Mouse (Mus musculus) left cerebral cortex, postnatal 10 days (tissue): Measurements from ENCODE around the gene Gls. TPM values are rescaled to one million over a fixed set of nuclear protein-coding genes. Genes with fewer than 3 reads are reported as not detected.
A peak's percentile ranks its signal among the peaks of the same experiment; 100 is the strongest.

ENCODE experiments used
- DNase-seq, 2 experiments: peaks; one replicate each; pipeline ENCODE4 v3.0.0; 2021 to 2022; ENCODE audit warnings: low spot score in 2 of 2, mixed read lengths in 1 of 2; ENCODE audit errors: extremely low spot score in 1 of 2
- intact Hi-C: fragments of 180-260 bp; cut with DNase I; formaldehyde crosslinking; loops from one replicate; pipeline ENCODE4 v1.15.1; 2025
- total RNA-seq, 2 experiments: library from RNA; stranded (reverse); gene quantifications; 2 replicates each; pipeline ENCODE4 v1.2.3; 2021

Gls gene
- 100 to 1,000 TPM; 289 to 297 TPM for total RNA-seq

DNA sequence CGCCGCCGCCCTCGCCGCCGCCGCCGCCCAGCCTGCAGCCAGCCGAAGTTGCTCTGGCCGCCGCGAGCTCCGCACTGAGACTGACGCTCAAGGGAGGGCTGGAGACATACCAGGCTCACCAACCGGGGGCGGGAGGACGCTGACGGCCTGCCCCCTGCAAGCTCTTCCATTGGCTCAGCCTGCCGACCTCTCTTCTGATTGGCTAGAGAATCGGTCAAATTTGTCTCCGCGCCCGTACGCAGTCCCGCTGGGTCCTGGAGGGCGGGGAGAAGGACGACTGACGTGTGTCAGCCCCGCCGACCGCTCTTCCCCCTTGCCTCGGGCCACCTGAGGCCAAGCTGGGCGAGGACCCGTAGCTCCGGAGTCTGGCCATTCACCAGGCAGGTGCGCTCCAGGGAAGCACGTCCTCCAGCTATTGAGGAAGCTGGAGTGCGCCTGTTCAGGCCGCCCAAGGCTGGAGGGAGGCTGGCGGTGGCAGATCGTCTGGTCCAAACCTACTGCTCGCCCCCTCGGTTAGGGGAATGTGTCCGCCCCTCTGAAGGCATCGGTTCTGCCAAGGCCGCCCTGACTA is at the start of gene Gls:
Gls (minus strand) TSS at position 90 of the 571 bp plus-strand sequence.
- intact Hi-C loops, result no loop called here
- DNase-seq, result peak; percentile 97

DNA sequence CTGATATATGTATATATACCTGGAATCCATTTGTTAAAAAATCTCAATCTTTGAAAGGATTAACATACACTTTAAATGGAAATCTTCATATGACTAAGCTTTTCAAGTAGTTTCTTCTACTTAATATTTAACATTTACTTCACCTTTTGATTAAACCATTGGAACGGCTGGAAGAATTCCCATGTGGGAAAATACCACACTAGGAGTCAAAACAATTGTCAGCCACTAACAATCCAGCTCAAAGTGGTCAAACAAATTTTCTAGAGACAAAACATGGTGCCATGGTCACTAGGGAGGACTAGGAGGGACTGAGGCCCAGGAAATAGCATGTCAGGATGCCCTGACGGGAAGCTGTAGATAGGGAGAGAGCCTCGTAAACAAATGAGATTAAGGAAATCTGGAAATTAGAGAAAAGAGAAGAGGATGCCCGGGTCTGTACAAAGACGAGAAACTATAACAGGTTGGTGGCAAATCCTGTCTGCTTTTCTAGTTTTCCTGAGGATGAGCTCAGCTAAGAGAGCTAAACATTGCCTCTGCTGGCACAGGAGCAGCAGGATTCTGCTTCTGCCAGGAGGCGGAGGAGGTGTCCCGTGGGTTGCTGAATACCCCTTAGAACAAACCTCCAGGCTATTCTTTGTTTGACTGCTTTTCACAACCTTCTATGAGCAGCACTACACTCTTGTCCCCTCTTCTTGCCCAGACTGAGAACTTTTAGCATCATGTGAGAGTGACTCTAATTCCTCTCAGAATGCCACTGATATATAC is 47.0 kb upstream of the Gls start:
- DNase-seq, result no peak
- intact Hi-C loops, result no loop called here

DNA sequence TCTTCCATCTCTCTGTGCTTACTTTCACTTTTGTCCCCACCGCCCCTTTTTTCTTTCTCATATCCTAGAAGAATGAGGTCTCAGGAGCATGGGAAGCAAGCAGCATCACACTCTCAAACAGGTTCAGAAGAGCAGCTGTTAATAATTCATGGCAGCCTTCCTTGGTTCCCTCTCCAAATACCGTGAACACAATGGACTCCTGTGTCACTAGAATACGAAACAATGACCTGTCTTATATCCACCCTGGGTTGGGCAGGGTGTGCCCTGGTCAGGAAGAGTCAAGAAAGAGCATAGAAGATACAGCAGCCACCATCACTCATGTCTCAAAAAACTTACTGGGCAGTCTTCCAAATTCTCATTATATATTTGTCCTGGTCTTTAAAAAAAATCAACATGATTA is 46.3 kb upstream of the Gls start:
- no peak for DNase-seq
- intact Hi-C loops, result no loop called here

DNA sequence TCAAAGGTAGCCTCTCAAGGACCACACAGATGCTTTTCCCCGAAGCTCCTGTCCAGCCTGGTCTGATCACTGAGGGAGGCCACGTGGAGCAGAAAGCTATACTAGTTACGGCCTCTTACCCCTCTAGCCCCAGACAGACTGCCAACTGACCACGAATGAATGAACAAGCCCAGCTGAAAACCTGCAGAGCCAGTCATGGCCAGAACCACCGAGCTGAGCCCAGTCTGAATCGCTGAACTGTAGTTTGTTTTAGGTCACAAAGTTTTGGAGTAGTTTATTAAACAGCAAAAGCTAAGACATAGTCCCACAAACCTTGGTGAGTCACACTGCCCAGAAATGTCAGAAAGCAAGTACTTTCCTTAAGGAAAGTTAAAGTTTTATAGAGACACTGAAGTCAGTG is 45.0 kb upstream of the Gls start:
- intact Hi-C loops, result no loop called here

DNA sequence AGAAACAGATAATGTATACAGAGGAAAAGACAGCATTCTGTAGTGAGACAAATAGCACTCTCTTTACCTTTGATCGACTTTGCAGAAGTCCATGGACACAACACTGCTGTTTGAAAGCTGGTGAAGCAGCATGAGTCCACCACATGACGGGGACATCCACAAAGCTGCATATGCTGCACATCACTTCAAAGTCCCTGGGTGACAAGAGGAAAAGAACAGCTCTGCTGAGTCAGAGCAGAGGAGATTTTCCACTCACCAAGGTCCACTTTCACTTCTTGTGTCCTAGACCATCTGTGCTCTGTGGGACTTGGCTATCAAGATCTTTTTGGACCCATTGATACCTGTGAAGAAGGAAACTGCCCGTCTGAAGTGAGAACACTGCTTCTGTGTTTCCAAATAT is 41.2 kb upstream of the Gls start:
- DNase-seq, result no peak
- intact Hi-C loops, result no loop called here

More for the DNA sequence above, 45.0 kb upstream of the Gls start:
- no peak for DNase-seq

DNA sequence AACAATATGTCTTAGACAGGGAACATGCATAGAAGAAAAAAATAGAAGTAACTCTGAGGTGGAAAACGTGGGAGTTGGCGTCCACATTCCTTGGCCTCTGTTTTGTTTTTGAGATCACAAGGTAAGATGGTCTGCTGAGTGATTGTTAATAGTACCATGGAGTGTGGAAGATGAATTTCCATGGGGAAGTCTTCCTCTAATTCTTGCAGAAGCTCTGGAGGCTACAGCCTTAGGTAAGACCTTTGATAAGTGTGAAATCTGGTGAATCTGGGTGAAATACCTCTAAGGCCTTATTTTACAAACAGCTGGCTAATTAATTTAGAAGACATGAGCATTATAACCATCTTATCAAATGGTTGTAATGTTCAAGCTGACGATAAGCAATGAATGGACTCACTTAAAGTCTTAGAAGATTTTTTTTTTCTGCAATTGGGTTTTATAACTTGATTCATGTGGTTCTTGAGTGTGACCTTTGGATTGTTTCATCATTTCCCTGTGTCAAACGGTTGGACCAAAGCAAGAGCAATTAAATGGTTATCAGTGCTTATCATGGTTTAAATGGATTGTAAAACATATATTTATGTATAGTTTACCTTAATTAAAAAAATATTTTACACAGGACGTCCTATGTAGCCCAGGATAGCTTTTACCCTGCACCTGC is 39.1 kb upstream of the Gls start:
- DNase-seq, result no peak
- intact Hi-C loops, result no loop called here

DNA sequence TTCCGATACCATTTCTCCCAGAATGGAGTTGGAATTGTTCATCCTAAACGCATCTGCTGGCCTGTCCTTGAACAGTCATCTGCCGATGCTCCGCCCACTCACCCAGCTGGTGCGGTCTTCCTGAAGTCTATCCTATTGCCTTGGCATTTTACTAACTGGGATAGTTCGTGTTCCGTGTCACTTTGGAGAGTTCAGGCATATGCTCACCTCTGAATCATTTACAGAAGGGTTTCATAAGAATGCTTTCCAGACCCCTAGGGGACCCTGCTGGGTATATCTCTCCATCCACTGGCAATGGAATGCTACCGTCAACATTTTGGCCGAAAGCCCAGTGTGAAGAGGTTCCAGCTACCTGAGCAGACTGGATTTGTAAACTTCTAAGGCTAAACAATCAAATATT is 37.3 kb upstream of the Gls start:
- no peak for DNase-seq

DNA sequence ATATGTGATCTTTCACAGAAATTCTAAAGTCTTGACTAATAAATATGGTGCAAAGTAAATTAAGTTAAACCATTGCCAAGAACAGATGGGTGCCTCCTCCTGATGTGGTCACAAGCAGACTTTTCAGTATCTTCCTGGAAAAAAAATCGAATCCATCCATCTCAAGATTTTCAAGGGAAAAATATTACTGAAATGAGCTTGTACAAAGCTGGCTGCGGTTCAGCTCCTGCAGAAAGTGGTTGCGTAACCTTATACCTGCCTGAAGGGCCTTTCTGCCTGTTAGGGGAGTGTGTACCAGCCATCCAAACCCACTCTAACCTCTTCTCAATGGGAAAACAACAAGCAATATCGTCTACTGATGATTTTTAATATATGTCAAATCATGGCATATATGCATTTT is 36.6 kb upstream of the Gls start:
- intact Hi-C loops, result loop anchor here (5.0 kb wide), 1 partner anchor 122 kb away; no protein-coding TSS in a partner anchor
- DNase-seq, result no peak

More for the DNA sequence above, 37.3 kb upstream of the Gls start:
- intact Hi-C loops, result no loop called here

DNA sequence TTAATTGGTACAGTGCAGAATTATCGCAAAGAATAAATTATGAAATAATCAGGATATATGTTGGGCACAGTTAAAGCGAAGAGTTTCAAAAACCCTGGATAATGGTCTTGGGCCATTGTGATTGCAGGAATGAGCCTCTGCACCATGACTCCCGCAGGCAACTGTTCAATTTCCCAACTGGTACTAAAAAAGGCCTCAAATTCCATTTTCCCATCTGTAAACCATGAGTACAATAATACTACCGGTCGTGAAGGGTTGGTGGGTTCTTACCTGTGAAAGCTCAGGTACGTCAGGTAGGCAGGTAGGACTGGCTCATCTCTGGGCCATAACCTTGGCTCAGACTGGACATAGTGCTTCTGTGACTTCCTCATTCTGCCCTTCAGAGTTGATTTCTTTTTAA is 35.0 kb upstream of the Gls start:
- DNase-seq, result no peak
- intact Hi-C loops, result loop anchor here (5.0 kb wide), 1 partner anchor 121 kb away; no protein-coding TSS in a partner anchor

DNA sequence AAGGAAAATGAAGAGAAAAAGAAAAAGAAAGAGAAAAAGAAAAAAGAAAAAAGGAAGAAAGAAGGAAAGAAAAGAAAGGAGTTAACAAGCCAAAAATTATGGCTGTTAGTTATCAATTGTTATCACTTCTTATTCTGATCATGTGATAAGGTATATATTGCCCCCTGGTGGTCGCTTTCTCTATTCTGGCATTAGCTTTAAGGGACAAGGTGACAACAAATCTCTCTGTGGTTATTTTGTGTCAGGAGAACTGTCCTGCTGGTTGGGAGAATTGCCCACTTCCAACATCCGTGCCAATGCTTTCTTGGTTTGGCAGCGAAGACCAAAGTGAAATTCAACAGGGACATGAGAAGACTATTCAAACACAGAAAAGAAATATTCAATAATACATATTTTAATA is 34.6 kb upstream of the Gls start:
- peak; percentile 33 to 40 for DNase-seq
- intact Hi-C loops, result loop anchor here (5.0 kb wide), 1 partner anchor 120 kb away; no protein-coding TSS in a partner anchor

DNA sequence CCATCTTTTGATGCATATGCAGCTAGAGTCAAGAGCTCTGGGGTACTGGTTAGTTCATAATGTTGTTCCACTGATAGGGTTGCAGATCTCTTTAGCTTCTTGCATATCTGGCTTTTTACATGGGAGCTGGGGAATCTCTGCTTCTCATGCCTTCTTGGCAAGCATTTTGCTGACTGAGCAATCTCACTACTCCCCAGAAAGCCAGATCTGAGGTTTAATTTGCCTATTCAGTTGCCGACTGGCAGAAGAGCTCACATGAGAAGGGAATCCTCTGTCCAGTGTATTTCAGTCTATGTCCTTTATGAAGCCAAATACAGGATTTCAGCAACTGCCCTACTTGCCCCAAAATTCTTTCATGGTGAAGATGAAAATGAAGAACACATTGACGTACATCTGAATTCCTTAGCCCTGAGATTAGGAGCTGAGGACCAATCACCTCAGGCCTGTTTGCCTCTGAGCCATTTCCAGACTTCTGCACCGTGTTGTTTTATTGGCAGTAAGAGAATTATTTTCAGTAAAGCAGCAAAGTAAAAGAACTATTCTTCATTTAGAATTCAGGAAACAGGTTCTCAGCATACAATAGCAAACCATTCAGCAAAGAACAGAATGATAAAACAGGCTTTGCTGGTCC is 33.0 kb upstream of the Gls start:
- intact Hi-C loops, result loop anchor here (5.0 kb wide), 1 partner anchor 119 kb away; no protein-coding TSS in a partner anchor

DNA sequence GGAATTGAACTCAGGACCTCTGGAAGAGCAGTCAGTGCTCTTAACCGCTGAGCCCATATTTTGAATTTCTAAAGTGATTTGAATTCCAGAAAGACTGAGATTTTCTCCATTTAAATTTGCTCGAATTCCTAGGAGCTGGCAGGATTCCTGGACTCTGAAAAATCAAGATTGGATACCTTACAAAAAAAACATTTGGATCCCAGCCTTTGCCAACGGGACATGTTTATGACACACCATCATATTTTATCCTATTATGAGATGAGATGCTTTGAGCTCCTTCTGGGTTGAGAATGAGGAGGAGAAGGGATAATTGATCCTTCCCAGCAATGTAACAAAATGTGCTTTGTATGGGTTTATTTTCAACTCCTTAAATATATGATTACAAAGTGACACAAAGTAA is 31.3 kb upstream of the Gls start:
- intact Hi-C loops, result no loop called here
- DNase-seq, result peak in 1 of 2 experiments; percentile 45

More for the DNA sequence above, 33.0 kb upstream of the Gls start:
- DNase-seq, result no peak

DNA sequence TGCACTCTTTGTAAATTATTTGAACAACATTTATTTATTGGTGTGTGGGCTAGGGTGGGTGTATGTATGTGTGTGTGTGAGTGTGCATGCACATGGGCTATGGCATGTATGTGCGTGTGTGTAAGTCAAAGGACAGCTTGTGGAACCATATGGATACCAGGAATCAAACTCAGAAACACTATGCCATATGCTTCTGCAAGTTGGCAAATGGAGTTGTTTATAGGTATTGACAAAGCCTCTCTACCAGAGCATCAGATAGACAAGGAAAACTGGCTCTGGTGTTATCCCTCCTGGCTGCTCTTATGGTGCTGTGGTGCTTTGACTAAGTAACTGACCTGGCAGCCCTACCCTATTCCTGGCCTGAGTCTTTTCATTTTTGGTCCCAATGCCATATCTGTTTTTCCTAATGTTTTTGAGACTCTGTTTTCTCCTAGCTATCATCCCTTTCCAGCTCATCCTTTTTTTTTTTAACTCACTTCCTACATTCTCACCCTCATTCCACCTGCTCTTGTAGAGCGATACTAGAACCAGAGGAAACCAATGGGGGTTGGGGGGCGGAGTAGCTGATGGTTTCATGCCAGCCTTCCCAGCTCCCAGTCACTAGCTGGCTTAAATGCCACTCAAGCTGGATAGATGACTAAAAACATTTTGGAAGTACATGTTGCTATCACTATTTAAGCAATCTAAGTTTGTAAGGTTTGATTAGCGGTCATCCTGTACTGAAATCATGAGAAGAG is 27.5 kb upstream of the Gls start:
- DNase-seq, result no peak
- intact Hi-C loops, result no loop called here

DNA sequence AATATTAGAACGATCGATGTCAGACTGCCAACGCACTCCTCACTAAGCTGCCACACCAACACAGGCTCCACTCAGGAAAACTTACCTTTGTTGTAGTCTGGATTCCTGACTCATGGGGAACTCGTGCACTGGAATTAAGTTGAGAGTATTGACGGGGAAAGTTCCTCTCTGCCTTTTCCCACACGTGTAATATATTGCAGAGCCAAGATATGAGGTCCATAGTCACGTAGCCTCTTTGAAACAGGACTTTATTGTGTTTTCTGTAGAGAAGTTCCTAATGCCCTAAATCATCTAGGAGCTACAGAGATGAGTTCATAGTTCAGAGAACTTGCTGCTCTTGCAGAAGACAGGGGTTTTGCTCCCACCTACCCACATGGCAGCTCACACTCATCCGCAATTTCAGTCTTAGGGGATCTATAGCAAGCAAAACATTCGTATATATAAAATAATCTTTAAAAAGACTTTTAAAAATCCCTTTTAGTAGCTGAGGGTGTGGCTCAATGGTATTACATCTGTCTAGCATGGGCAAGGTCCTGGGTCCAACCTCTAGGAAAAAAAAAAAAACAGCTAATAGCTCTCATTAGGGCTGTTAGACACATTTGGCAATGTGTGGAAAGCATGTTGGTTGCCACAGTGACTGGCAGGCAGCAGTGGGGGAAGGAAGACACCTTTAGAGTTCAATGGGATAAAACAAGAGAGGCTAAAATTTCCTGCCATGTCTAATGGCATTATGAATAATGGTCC is 25.1 kb upstream of the Gls start:
- no peak for DNase-seq
- intact Hi-C loops, result no loop called here

DNA sequence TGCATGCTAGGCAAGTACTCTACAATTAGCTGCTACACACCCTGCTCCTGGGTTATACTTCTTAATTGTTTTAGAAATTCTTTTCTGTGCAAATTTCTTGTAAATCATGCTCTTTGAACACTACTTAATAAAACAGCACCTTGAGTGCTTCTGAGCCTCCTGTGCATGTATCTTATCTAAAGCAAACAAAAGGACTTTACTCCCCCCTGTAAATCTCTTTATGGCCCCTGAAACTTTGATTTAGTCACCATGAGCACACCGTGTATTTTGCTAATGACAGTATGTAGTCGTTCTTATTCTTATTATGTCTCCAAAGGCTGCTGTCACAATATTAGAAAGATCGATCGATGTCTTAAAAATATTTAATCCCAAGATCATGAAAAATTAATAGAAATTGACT is 23.9 kb upstream of the Gls start:
- no peak for DNase-seq
- intact Hi-C loops, result no loop called here

DNA sequence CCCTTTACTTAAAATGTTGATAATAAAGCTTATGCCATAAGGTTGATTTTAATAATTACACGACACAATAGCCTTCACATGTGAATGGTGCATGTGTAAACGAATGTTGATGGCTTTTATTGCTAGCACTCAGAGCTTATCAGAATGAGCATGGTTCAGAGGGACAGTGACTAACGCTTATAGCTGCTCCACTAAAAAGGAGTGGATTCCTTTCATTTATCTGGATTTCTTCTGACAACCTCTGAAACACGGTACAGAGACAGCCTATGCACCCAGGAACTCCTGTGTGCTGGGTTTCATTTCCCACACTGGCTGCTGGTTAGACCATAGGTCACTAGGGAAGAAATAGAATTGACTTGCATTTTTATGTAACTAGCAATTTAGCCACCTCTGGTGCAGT is 23.2 kb upstream of the Gls start:
- DNase-seq, result no peak
- intact Hi-C loops, result no loop called here

DNA sequence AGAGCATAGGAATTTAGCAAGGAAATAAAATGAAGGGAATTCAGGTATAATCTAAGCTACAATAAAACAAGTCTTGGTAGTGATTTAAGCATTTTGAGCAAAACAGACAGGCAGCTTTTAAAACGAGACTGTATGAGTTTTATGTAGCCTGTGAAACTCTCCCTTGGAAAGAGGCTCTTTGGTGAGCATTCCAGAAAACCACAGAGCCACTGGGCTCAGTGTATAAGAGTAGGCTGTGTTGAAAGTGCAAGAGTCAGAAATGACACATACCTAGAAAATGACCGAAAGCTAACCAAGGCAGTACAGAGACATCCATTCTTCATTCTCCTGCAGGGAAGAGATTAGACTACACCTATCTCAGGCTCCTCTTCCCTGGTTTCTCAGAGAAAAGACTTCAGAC is 21.4 kb upstream of the Gls start:
- intact Hi-C loops, result no loop called here
- no peak for DNase-seq

DNA sequence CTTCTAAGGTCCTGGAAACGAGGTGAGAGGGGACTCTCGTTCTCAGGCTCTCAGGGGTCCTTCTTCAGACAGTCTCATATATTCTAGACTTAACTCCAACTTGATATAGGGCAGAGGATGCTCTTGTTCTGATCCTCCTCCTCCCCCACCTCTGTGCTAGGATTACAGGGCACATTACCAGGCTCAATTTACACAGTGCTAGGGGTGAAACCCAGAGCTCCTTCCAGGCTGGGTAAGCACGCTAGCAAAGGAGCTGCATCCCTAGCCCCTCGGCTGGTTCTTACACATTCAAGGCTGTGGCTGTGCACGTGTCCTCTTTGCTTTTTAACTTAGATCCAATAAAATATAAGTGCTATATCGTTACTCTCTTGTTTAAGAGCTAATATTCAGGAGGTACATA is 20.4 kb upstream of the Gls start:
- no peak for DNase-seq
- intact Hi-C loops, result no loop called here
